Comparison of ENCODE assay signal across 1 mouse cellular context in the genomic region with DNA sequence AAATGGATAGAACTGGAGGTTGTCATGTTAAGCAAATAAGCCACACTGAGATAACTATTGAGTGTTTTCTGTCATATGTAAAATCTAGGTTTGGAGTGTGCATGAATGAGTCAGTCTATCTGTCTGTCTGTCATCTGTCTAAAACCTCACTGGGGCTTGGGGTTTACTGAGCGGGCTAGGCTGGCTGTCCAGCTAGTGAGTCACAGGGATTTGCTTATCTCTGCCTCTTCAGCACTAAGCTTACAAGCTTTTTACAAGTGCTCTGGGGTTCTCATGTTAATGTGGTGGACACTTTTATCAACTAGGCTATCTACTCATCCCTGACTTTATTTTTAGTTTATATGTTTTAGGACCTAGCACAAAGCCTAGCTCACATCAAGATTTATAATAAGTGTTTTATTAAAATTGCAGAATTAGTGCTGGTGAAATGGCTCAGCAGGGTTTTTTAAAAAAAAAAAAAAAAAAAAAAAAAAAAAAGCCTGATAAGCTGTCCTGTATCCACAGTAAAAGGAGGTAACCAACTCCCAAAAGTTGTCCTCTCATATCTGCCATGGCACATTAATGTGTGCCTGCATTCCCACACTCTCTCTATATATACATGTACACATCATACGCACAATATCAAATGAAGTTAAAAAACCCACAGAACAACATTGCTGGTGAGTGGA.
TF ChIP-seq lines count a peak whose summit lies in the region.

No protein-coding gene starts in this region.

TF ChIP-seq in MEL, 35 proteins besides CTCF, POLR2A, EP300 and RAD21 (continued from another document):
- TF ChIP-seq MAX (IDR thresholded peaks at IDR 0.05; ENCODE audit: low read length): no peak
- TF ChIP-seq POLR2AphosphoS2 (IDR thresholded peaks at IDR 0.05; ENCODE audit: low read length): no peak
- no peak for TF ChIP-seq POLR2AphosphoS5 (IDR thresholded peaks at IDR 0.05; ENCODE audit: borderline replicate concordance, low read depth, low read length)
- TF ChIP-seq ZNF384 (IDR thresholded peaks at IDR 0.05; ENCODE audit: low read depth, low read length): peak; percentile 95
- TF ChIP-seq JUND (IDR thresholded peaks at IDR 0.05; ENCODE audit: low read depth, low read length): no peak
- TF ChIP-seq NRF1 (IDR thresholded peaks at IDR 0.05; ENCODE audit: insufficient read depth, low read depth, low read length, poor library complexity, severe bottlenecking): no peak
- no peak for TF ChIP-seq USF1 (IDR thresholded peaks at IDR 0.05; ENCODE audit: low read depth, low read length)
- TF ChIP-seq MXI1 (IDR thresholded peaks at IDR 0.05; ENCODE audit: low read depth, low read length): no peak
- no peak for TF ChIP-seq MEF2A (IDR thresholded peaks at IDR 0.05; ENCODE audit: extremely low read depth, insufficient replicate concordance, low read depth, low read length, poor library complexity, severe bottlenecking)
- no peak for TF ChIP-seq ZKSCAN1 (IDR thresholded peaks at IDR 0.05; ENCODE audit: low read depth, low read length)
- no peak for TF ChIP-seq KAT2A (conservative IDR thresholded peaks at IDR 0.05; ENCODE audit: low read depth, low read length)
- TF ChIP-seq E2F4 (IDR thresholded peaks at IDR 0.05; ENCODE audit: borderline replicate concordance, low read depth, low read length): no peak
- TF ChIP-seq ZMIZ1 (IDR thresholded peaks at IDR 0.05; ENCODE audit: low read depth, low read length): no peak
- TF ChIP-seq SIN3A (IDR thresholded peaks at IDR 0.05; ENCODE audit: low read length): no peak
- TF ChIP-seq GABPA (IDR thresholded peaks at IDR 0.05; ENCODE audit: low read depth, low read length): no peak
- TF ChIP-seq UBTF (IDR thresholded peaks at IDR 0.05; ENCODE audit: borderline replicate concordance, insufficient read depth, low read depth, low read length): no peak
TF ChIP-seq in MEL: peak in this region for 7.
